Mouse (Mus musculus) E14TG2a.4 (cell line): ENCODE measurements at regions not wholly inside any gene's neighbourhood (a gene's known extent, or its start where the extent isn't known, plus 50 kb on each side); places are given as distances from the start of the nearest gene placed in this dataset.

ENCODE experiments used
- H3K27me3 ChIP-seq: 2 replicates; pipeline ENCODE4 v1.6.1; 2014; ENCODE audit warnings: low read length, control low read depth; ENCODE audit not compliant: insufficient read depth
- H3K36me3 ChIP-seq: 2 replicates; pipeline ENCODE4 v1.6.1; 2014; ENCODE audit warnings: low read length, control low read depth; ENCODE audit not compliant: insufficient read depth
- H3K4me1 ChIP-seq: replicated peaks from 2 replicates; pipeline ENCODE4 v1.6.1; 2014; ENCODE audit warnings: low read depth, low read length, control low read depth
- H3K4me3 ChIP-seq: replicated peaks from 2 replicates; pipeline ENCODE4 v1.5.1; 2014; ENCODE audit warnings: mild to moderate bottlenecking, low read length
- H3K9me3 ChIP-seq: 2 replicates; pipeline ENCODE4 v1.6.1; 2014; ENCODE audit warnings: low read length, control low read depth
- CTCF ChIP-seq: conservative IDR thresholded peaks from 2 replicates; pipeline ENCODE4 v1.5.1; 2014; ENCODE audit warnings: low read length
- NANOG ChIP-seq: IDR thresholded peaks from 2 replicates; pipeline ENCODE4 v1.6.1; 2014; ENCODE audit warnings: borderline replicate concordance, low read length, mixed read lengths
- POU5F1 ChIP-seq: IDR thresholded peaks from 2 replicates; pipeline ENCODE4 v1.6.1; 2014; ENCODE audit warnings: low read length, borderline replicate concordance

DNA sequence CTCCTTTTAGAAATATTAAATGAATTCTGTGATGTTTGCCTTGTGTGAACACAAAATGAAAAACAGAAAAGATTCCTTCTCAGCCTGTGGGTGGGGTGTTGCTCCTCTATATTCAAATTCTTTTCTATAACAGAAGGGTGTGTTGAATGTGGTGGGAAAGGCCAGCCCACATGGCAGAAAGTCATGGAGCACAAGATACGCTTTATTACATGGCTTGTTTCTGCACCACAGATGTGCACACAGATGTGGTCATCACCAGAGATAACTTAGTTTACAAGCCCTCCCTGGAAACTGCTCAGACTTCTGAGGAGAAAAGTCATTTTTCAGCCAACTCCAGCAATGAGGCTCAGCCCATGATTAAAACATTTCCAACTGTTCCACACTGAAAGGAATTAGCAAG, 475.1 kb upstream of the Jag1 start:
- H3K36me3 ChIP-seq: no peaks in the 10 kb centered on the region
- no peaks in the 10 kb centered on the region for H3K9me3 ChIP-seq

GRCm38 (mm10) chr2:137581491-137581890, 465.0 kb upstream of the Jag1 start:
- TF ChIP-seq NANOG (no peak), CTCF (no peak), POU5F1 (no peak)
- H3K4me1 ChIP-seq: no peaks in the 10 kb centered on the region

More for the DNA sequence above, 475.1 kb upstream of the Jag1 start:
- Histone ChIP-seq H3K4me1 (no peaks in the 10 kb centered on the region), H3K27me3 (no peaks in the 10 kb centered on the region), H3K4me3 (no peak overlapping the region)
- TF ChIP-seq CTCF (no peak), NANOG (no peak), POU5F1 (no peak)

DNA sequence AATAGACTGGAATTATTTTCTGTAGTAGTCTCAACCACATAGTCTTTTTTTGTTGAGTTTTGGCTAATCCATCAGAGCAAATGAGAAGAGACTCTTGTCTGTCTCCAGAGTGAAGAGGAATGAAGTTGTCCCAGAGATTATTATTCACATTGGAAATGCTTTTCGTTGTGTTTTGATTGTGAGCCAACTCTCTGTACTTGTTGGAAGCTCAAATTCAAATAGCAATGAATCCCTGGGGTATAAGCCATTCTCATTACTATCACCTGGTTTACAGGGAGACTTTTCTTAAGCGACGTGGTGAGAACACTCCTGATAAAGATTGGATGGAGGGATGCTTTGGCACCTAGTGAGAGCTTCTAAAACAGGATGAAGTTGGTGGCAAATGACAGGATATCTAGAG, 459.3 kb upstream of the Jag1 start:
- no peaks in the 10 kb centered on the region for H3K4me1 ChIP-seq
- no peaks in the 10 kb centered on the region for H3K9me3 ChIP-seq
- no peaks in the 10 kb centered on the region for H3K36me3 ChIP-seq
- no peaks in the 10 kb centered on the region for H3K27me3 ChIP-seq
- TF ChIP-seq POU5F1 (no peak), CTCF (no peak), NANOG (no peak)
- H3K4me3 ChIP-seq: no peak overlapping the region

More at GRCm38 (mm10) chr2:137581491-137581890, 465.0 kb upstream of the Jag1 start:
- Histone ChIP-seq H3K4me3 (no peak overlapping the region), H3K36me3 (no peaks in the 10 kb centered on the region), H3K9me3 (no peaks in the 10 kb centered on the region), H3K27me3 (no peaks in the 10 kb centered on the region)

DNA sequence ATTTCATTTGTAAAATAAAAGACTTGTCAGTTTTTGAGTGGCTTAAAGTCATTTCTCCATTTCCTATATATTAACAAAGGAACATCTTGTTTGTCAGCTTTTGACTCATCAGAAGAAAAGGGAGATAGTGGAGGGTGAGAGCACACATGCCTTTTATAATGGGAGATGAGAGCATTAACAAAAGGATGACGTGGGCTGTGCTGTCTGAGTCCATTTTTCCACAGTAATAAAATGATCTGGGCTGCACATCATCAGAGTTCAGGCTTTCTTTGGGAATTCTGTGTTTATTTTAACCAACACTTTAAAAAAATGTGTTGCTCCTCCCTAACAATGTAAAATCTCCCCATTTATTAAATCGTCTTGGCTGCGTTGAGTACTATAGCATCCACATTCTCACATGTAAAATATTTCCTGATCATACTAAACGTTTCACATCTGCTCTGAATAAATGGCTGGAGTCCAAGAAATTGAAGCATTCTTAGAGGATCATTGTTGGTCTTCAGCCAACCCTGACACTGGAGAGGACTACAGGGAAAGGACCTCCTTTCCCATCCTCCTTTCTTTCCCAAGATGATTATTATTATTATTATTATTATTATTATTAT, 458.5 kb upstream of the Jag1 start:
- no peaks in the 10 kb centered on the region for H3K36me3 ChIP-seq

DNA sequence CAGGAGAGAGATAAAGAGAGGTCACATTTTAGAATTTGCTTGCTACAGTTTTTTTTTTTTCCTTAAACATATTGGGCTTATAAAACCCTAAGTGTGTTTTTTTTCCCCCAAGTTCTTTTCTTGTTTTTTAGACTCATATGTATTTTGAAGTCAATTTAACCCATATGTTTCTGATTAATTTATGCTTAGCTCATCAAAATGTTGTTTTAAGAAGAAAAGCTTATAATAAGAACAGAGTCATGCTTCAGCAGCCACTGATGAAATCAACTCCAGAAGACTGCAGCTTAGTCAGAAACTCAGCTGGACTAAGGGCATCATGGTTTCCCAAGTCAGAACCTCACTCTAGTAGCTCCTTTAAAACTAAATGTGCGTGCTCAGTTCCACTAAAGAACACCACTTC, 454.7 kb upstream of the Jag1 start:
- TF ChIP-seq POU5F1 (no peak), CTCF (no peak), NANOG (no peak)
- Histone ChIP-seq H3K9me3 (no peaks in the 10 kb centered on the region), H3K4me3 (no peak overlapping the region), H3K36me3 (no peaks in the 10 kb centered on the region), H3K27me3 (no peaks in the 10 kb centered on the region), H3K4me1 (no peaks in the 10 kb centered on the region)

More for the DNA sequence above, 458.5 kb upstream of the Jag1 start:
- Histone ChIP-seq H3K9me3 (no peaks in the 10 kb centered on the region), H3K27me3 (no peaks in the 10 kb centered on the region), H3K4me1 (no peaks in the 10 kb centered on the region), H3K4me3 (no peak overlapping the region)
- no peak for TF ChIP-seq CTCF
- TF ChIP-seq POU5F1: no peak
- TF ChIP-seq NANOG: no peak

DNA sequence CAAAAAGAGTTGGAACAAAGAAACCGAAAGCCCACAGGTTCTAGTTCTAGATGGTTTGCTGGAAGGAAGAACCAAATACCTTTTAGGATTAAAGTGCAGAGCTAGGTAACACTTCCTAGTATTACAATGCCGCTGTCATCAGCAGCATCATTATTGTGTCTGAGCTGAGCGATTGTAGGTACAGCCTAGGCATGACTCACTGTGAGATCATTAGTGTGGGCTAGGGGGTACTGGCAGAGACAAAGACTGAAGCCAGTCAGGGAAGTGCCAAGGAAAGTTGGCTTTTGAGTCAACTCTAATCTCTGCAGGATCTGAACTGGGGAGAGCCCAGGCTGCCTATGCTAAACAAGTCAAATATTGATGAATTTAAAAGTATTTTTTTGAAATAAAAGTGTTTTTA, 450.2 kb upstream of the Jag1 start:
- TF ChIP-seq NANOG (no peak), CTCF (no peak), POU5F1 (no peak)
- Histone ChIP-seq H3K4me3 (no peak overlapping the region), H3K4me1 (no peaks in the 10 kb centered on the region), H3K27me3 (no peaks in the 10 kb centered on the region), H3K9me3 (no peaks in the 10 kb centered on the region), H3K36me3 (no peaks in the 10 kb centered on the region)

DNA sequence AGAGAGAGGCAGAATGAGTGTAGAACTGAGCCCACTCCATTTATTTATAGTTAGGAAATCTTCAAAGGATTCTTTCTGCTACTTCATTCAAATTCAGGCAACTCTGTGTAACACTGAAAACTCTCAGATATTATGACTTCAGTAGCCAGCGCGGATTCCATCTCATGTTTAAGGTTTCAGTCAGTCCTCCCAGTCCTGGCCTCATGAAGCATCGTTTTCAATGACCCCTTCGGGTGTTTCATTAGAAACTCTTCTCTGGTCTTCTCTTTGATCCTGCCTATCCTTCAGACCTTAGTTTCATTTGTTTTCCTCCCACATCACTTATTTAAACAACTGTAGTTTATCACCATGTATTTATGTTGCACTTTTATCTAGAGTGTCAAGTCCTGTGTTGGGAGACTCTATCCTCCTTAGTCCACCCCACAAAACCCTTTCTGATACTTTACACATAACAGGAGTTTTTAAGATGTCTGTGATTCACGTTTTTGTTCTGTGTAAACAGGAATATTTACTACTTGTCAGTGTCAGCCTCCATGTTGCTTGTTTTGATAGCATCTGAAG, 447.7 kb upstream of the Jag1 start:
- TF ChIP-seq CTCF (no peak), POU5F1 (no peak), NANOG (no peak)
- H3K4me1 ChIP-seq: peaks cover 4% of the 10 kb centered on the region; the same call in 1 of the 2 replicates
- no peak overlapping the region for H3K4me3 ChIP-seq
- H3K36me3 ChIP-seq: no peaks in the 10 kb centered on the region
- H3K27me3 ChIP-seq: no peaks in the 10 kb centered on the region
- H3K9me3 ChIP-seq: no peaks in the 10 kb centered on the region

DNA sequence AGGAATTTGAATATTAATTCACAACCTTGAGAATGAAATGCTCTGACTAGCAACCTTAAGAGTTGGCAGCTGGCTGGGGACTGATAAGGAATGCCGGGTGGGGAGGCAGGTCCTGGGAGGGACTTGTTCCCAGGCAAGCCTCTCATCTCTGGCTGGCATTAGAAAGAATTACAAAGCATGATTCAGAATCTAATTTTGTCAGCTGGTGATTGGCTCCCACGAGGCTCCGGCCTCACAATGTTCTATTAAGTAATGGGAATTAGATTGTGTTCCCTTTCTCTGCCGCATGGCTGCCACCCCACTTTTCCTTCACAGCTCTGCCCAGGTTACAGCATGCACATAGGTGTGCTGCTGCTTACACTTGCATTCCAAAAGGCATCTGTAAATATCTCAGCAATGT, 443.9 kb upstream of the Jag1 start:
- no peaks in the 10 kb centered on the region for H3K27me3 ChIP-seq
- TF ChIP-seq POU5F1: no peak
- TF ChIP-seq CTCF: no peak
- TF ChIP-seq NANOG: no peak
- H3K9me3 ChIP-seq: no peaks in the 10 kb centered on the region

More for the DNA sequence above, 443.9 kb upstream of the Jag1 start:
- Histone ChIP-seq H3K4me3 (no peak overlapping the region), H3K36me3 (no peaks in the 10 kb centered on the region), H3K4me1 (peaks cover 12% of the 10 kb centered on the region)
